Mouse (Mus musculus) intestine, embryonic 15.5 days (tissue): ENCODE data around the gene Tmem150b. TPM values are rescaled to one million over a fixed set of nuclear protein-coding genes. Genes with fewer than 3 reads are reported as not detected.

Experiments used
- ATAC-seq: fragments of 200-750 bp; cut with Nextera tagmentation; 2 replicates; pipeline ENCODE4 v1.8.0; 2017; ENCODE audit warnings: moderate TSS enrichment, moderate library complexity
- H3K27ac ChIP-seq: fragments of 300-500 bp; sonication (generic); 2 replicates; pipeline ENCODE4 v1.5.1; 2015; ENCODE audit warnings: mild to moderate bottlenecking, inconsistent platforms
- H3K27me3 ChIP-seq: fragments of 300-500 bp; sonication (generic); replicated peaks from 2 replicates; pipeline ENCODE4 v1.6.1; 2015; ENCODE audit warnings: inconsistent platforms
- H3K36me3 ChIP-seq: fragments of 300-500 bp; sonication (generic); 2 replicates; pipeline ENCODE4 v1.6.1; 2015; ENCODE audit warnings: inconsistent platforms
- H3K4me1 ChIP-seq: fragments of 300-500 bp; sonication (generic); replicated peaks from 2 replicates; pipeline ENCODE4 v1.6.1; 2015; ENCODE audit warnings: inconsistent platforms
- H3K4me2 ChIP-seq: fragments of 300-500 bp; sonication (generic); replicated peaks from 2 replicates; pipeline ENCODE4 v1.6.1; 2015; ENCODE audit warnings: mild to moderate bottlenecking, inconsistent platforms
- H3K4me3 ChIP-seq: fragments of 300-500 bp; sonication (generic); replicated peaks from 2 replicates; pipeline ENCODE4 v1.5.1; 2015; ENCODE audit warnings: inconsistent platforms
- H3K9ac ChIP-seq: fragments of 300-500 bp; sonication (generic); 2 replicates; pipeline ENCODE4 v1.6.1; 2015; ENCODE audit warnings: inconsistent platforms
- H3K9me3 ChIP-seq: fragments of 300-500 bp; sonication (generic); 2 replicates; pipeline ENCODE4 v1.6.1; 2016; ENCODE audit warnings: inconsistent platforms
- WGBS: fragments of 180-500 bp; shearing (Covaris S2); methylation state at CpG from one replicate; pipeline ENCODE4 v1.1.7; 2015; 5-methylcytosine and 5-hydroxymethylcytosine counted together
- polyA plus RNA-seq: library from polyadenylated mRNA; unstranded; fragments of >200 nt; fragmentation: Nextera tagmentation; extraction: Ambion mirVana; gene quantifications from 2 replicates; pipeline ENCODE4 v1.2.1, GENCODE M21; 2015

Tmem150b gene
- polyA plus RNA-seq, 1 experiment from 2014 or later = 2.2 TPM

DNA sequence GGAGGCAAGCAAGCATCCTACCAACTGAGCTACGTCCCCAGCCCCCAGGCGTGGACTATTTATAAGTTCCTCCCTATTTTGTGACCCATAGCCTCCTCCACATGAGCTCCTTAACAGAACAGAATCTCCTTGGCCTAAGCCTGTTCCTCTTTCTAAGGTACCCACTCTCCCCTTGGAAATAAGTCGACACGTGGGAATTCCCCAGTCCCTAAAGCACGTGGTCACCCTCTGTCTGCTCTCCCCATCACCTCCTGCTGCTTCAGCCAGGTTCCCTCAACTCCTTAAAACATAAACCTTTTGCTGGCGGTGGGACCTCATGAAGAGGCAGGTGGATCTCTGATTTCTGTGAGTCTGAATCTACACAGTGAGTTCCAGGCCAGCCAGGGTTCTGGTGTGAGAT, 8.1 kb downstream of the Tmem150b start:
- no peak overlapping the region for H3K4me2 ChIP-seq
- H3K4me3 ChIP-seq = no peak overlapping the region
- no peaks in the 10 kb centered on the region for H3K4me1 ChIP-seq
- no peak for ATAC-seq
- no peaks in the 10 kb centered on the region for H3K27me3 ChIP-seq
- no peak overlapping the region for H3K27ac ChIP-seq
- H3K36me3 ChIP-seq = peaks cover 14% of the 10 kb centered on the region; the same call in 1 of the 2 replicates
- no peak overlapping the region for H3K9ac ChIP-seq
- H3K9me3 ChIP-seq = no peaks in the 10 kb centered on the region
- 71% methylated on average over 6 of the region's 6 CpGs for WGBS

GRCm38 (mm10) chr7:4712594-4712993, 12.5 kb downstream of the Tmem150b start:
- H3K36me3 ChIP-seq = peaks cover 30% of the 10 kb centered on the region
- no peaks in the 10 kb centered on the region for H3K9me3 ChIP-seq
- H3K9ac ChIP-seq = no peak overlapping the region
- no peak overlapping the region for H3K4me2 ChIP-seq
- H3K4me1 ChIP-seq = no peaks in the 10 kb centered on the region
- H3K4me3 ChIP-seq = no peak overlapping the region
- H3K27me3 ChIP-seq = no peaks in the 10 kb centered on the region
- 88% methylated on average over 3 of the region's 3 CpGs for WGBS
- no peak for ATAC-seq
- no peak overlapping the region for H3K27ac ChIP-seq

DNA sequence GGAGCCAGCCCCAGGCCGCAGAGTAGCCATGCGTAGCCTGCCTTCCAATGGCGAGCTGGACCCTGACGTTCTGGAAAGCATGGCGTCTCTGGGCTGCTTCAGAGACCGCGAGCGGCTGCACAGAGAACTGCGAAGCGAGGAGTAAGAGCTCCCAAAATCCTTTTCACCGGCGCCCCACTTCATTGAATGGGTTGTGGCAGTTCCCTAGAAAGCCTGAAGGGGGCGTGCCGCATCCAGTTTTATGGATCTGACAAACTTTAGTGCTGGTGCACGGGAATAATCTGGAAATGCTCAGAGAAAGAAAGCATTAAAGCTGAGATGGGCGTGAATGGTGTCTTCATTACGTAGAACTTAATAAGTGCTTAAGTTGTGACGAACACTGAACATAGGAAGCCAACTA, 20.0 kb downstream of the Tmem150b start:
- H3K9ac ChIP-seq = no peak overlapping the region
- H3K27me3 ChIP-seq = no peaks in the 10 kb centered on the region
- H3K4me3 ChIP-seq = no peak overlapping the region
- H3K27ac ChIP-seq = no peak overlapping the region
- no peaks in the 10 kb centered on the region for H3K9me3 ChIP-seq
- peaks cover 9% of the 10 kb centered on the region; the same call in 1 of the 2 replicates for H3K36me3 ChIP-seq
- WGBS = 55% methylated on average over 18 of the region's 18 CpGs
- H3K4me1 ChIP-seq = no peaks in the 10 kb centered on the region
- no peak overlapping the region for H3K4me2 ChIP-seq
- ATAC-seq = no peak

- no peaks in the 10 kb centered on the region for H3K27me3 ChIP-seq
- H3K36me3 ChIP-seq = peaks cover 3% of the 10 kb centered on the region; the same call in 1 of the 2 replicates
- H3K4me1 ChIP-seq = no peaks in the 10 kb centered on the region
- ATAC-seq = no peak
- no peak overlapping the region for H3K9ac ChIP-seq
- H3K4me3 ChIP-seq = no peak overlapping the region
- no peak overlapping the region for H3K4me2 ChIP-seq
- H3K27ac ChIP-seq = no peak overlapping the region
- 88% methylated on average over 7 of the region's 7 CpGs for WGBS
- H3K9me3 ChIP-seq = no peaks in the 10 kb centered on the region
These were observed 21.9 kb downstream of the Tmem150b start for GRCm38 (mm10) chr7:4703195-4703594.

- Histone ChIP-seq H3K27ac (no peak overlapping the region), H3K4me3 (no peak overlapping the region), H3K4me2 (no peak overlapping the region), H3K9me3 (no peaks in the 10 kb centered on the region), H3K4me1 (no peaks in the 10 kb centered on the region), H3K27me3 (no peaks in the 10 kb centered on the region), H3K36me3 (no peaks in the 10 kb centered on the region), H3K9ac (no peak overlapping the region)
- no peak for ATAC-seq
- 64% methylated on average over 8 of the region's 8 CpGs for WGBS
These were observed 22.7 kb downstream of the Tmem150b start for GRCm38 (mm10) chr7:4702334-4702733.

DNA sequence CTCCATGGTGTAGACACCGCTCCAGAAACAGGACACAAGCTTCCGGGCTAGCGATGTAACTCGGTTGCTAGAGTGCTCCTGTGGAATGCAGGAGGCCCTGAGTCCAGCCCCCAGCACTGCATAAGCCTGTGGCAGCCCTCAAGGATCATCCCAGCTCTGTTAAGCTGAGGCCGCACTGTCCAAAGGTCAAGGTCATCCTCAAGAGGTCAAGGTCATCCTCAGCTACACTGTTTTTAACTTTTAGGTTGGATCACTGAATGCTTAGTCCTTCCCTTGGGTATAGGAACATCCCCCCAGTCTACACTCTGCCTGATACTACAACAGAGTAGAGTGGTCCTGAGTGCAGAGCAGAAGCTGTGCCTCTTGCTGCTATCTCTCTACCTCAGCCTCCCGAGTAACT, 32.0 kb downstream of the Tmem150b start:
- peaks cover 4% of the 10 kb centered on the region; the same call in 1 of the 2 replicates for H3K4me1 ChIP-seq
- H3K27me3 ChIP-seq = no peaks in the 10 kb centered on the region
- no peak overlapping the region for H3K4me3 ChIP-seq
- no peak overlapping the region for H3K27ac ChIP-seq
- no peak overlapping the region for H3K9ac ChIP-seq
- no peak for ATAC-seq
- H3K36me3 ChIP-seq = peaks cover 5% of the 10 kb centered on the region; the same call in 1 of the 2 replicates
- H3K4me2 ChIP-seq = no peak overlapping the region
- 89% methylated on average over 6 of the region's 6 CpGs for WGBS
- H3K9me3 ChIP-seq = no peaks in the 10 kb centered on the region

DNA sequence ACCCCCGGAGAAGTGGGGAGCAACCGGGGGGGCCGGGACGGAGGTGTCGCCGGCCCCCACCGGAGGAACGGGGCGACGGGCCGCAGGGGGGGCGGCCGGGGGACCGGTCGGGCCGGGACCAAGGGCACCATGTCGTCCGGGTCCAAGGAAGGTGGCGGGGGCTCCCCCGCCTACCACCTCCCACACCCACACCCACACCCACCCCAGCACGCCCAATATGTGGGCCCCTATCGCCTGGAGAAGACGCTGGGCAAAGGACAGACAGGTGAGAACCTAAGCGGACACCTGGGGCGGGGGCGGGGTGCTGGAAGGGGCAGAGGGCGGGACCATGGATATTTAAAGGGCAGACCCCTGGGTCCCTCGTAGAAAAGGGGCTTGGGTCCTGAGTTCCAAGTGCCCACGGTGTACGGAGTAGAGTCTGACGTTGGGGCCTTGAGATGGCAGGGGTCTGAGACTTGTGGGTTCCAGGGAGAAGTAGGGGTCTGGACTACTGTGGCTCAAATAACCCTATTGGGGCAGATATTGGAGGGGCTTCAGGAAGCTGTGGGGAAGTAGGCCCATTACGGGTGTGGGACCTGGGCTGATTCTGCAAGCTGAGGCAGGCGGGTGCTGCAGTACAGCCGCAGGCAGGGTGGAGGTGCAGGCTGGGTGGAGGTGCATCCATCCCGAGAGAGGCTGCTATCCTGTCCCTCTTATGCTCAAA, 33.9 kb downstream of the Tmem150b start:
- 6% methylated on average over 24 of the region's 35 CpGs for WGBS
- Histone ChIP-seq H3K9ac (peak overlapping the region; percentile 85), H3K9me3 (no peaks in the 10 kb centered on the region)

DNA sequence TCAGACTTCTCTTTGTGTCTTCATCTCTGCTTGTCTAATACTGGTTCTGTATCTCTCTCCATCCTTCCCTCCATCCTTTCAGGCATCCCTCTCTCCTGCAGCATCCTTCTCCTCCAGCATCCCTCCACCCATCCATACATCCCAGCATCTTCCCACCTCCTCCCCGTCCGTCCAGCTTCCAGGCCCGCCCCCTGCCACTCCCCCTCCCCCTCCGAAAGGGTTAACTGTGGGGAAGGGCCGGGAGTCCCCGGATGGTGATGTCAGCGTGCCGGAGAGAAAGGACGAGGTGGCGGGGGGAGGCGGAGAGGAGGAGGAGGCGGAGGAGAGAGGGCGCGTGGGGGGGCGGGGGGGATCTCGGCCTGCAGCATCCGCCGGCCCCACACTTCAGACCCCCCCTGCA, 34.7 kb downstream of the Tmem150b start, which contains the start of gene Brsk1:
Gene Brsk1 (plus strand): TSS at position 218 of the 400 bp plus-strand sequence.
- Histone ChIP-seq H3K36me3 (peaks cover 5% of the 10 kb centered on the region; the same call in 1 of the 2 replicates), H3K27me3 (no peaks in the 10 kb centered on the region), H3K4me2 (peak within 1 kb of the TSS; percentile 91), H3K4me1 (peaks cover 4% of the 10 kb centered on the region; the same call in 1 of the 2 replicates), H3K27ac (peak within 1 kb of the TSS; percentile 81), H3K9me3 (no peaks in the 10 kb centered on the region), H3K9ac (peak within 1 kb of the TSS; percentile 85), H3K4me3 (peak within 1 kb of the TSS; percentile 70)
- under 1% methylated on average over 6 of the region's 18 CpGs for WGBS
- ATAC-seq = peak; percentile 67

More for the DNA sequence above, 33.9 kb downstream of the Tmem150b start:
- peak; percentile 73 for ATAC-seq
- Histone ChIP-seq H3K4me2 (peak overlapping the region; percentile 91), H3K27ac (peak overlapping the region; percentile 81), H3K4me1 (peaks cover 4% of the 10 kb centered on the region; the same call in 1 of the 2 replicates), H3K4me3 (peak overlapping the region; percentile 70), H3K27me3 (no peaks in the 10 kb centered on the region), H3K36me3 (peaks cover 5% of the 10 kb centered on the region; the same call in 1 of the 2 replicates)

GRCm38 (mm10) chr7:4684632-4685417, 40.2 kb downstream of the Tmem150b start, which contains the start of gene Hspbp1:
Hspbp1 (minus strand) TSS chr7:4685068.
- WGBS = under 1% methylated on average over 32 of the region's 32 CpGs
- peak; percentile 99 for ATAC-seq

GRCm38 (mm10) chr7:4684203-4684602, 40.8 kb downstream of the Tmem150b start:
- H3K9me3 ChIP-seq = no peaks in the 10 kb centered on the region
- peak overlapping the region; percentile 61 for H3K9ac ChIP-seq
- H3K36me3 ChIP-seq = peaks cover 6% of the 10 kb centered on the region; the same call in 1 of the 2 replicates
- H3K27me3 ChIP-seq = no peaks in the 10 kb centered on the region
- H3K4me2 ChIP-seq = peak overlapping the region; percentile 88
- peak overlapping the region; percentile 73 for H3K4me3 ChIP-seq
- 3% methylated on average over 13 of the region's 13 CpGs for WGBS
- peak overlapping the region; percentile 67; the same call in 1 of the 2 replicates for H3K27ac ChIP-seq
- peaks cover 7% of the 10 kb centered on the region; the same call in 1 of the 2 replicates for H3K4me1 ChIP-seq
- ATAC-seq = no peak

More at GRCm38 (mm10) chr7:4684632-4685417, 40.2 kb downstream of the Tmem150b start, which contains the start of gene Hspbp1:
- Histone ChIP-seq H3K36me3 (peaks cover 6% of the 10 kb centered on the region; the same call in 1 of the 2 replicates), H3K4me1 (peaks cover 7% of the 10 kb centered on the region; the same call in 1 of the 2 replicates), H3K4me2 (peak within 1 kb of the TSS; percentile 88), H3K27ac (peak within 1 kb of the TSS; percentile 67), H3K27me3 (no peaks in the 10 kb centered on the region), H3K9ac (peak within 1 kb of the TSS; percentile 61), H3K9me3 (no peaks in the 10 kb centered on the region), H3K4me3 (peak within 1 kb of the TSS; percentile 73)

DNA sequence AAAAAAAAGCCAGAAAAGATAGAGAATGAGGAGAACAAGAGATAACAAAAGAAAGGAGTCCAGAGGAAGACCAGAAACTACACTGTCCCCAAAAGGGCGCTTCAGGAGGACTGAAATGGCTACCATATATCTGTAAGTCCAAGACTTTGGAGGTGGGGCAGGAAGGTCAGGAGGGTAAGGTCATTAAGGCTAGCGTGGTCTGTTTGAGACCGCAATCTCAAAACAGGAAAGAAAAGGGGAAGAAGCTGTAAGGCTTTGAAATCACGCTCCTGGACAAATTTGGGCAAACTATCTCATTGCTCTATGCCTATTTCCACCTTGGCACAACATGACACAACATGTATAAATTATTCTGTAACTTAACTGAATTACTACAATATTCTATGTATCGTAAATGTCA, 41.7 kb downstream of the Tmem150b start:
- WGBS = 80% methylated on average over 5 of the region's 5 CpGs
- no peak for ATAC-seq
- no peak overlapping the region for H3K9ac ChIP-seq
- peaks cover 7% of the 10 kb centered on the region; the same call in 1 of the 2 replicates for H3K4me1 ChIP-seq
- H3K36me3 ChIP-seq = peaks cover 6% of the 10 kb centered on the region; the same call in 1 of the 2 replicates
- H3K27ac ChIP-seq = no peak overlapping the region
- H3K9me3 ChIP-seq = no peaks in the 10 kb centered on the region
- no peak overlapping the region for H3K4me3 ChIP-seq
- H3K27me3 ChIP-seq = no peaks in the 10 kb centered on the region
- no peak overlapping the region for H3K4me2 ChIP-seq

DNA sequence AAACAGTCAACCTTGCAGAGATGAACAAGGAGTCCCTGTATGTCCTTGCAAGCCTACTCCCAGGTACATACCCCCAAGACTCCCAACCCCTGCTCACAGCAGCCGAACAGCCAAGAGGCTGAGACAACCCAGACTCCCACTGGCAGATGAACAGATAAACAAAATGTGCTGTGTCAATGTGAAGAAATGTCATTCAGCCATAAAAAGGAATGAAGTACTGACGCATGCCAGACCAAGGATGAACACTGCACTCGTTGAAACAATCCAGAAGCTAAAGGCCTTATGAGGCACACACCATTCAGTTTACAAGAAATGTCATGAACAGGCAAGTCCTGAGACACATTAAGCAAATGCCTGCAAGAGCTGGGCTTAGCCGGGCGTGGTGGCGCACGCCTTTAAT, 49.8 kb downstream of the Tmem150b start:
- 41% methylated on average over 7 of the region's 7 CpGs for WGBS
- H3K27me3 ChIP-seq = no peaks in the 10 kb centered on the region
- no peak overlapping the region for H3K27ac ChIP-seq
- H3K4me2 ChIP-seq = no peak overlapping the region
- peak; percentile 64 for ATAC-seq
- H3K9ac ChIP-seq = no peak overlapping the region
- H3K9me3 ChIP-seq = no peaks in the 10 kb centered on the region
- H3K4me3 ChIP-seq = no peak overlapping the region
- peaks cover 3% of the 10 kb centered on the region; the same call in 1 of the 2 replicates for H3K4me1 ChIP-seq
- H3K36me3 ChIP-seq = peaks cover 8% of the 10 kb centered on the region
